Mouse (Mus musculus) ES-E14 (cell line): ENCODE measurements around the gene Tfdp2.

Experiments
- CHD2 ChIP-seq: IDR thresholded peaks from 2 replicates; pipeline ENCODE4 v1.6.1; 2014; ENCODE audit warnings: mild to moderate bottlenecking, low read depth, low read length, inconsistent platforms
- HCFC1 ChIP-seq: IDR thresholded peaks from 2 replicates; pipeline ENCODE4 v1.6.1; 2012; ENCODE audit warnings: low read length, inconsistent platforms, borderline replicate concordance; ENCODE audit not compliant: insufficient read depth
- MAFK ChIP-seq: IDR thresholded peaks from 2 replicates; pipeline ENCODE4 v1.6.1; 2014; ENCODE audit warnings: mild to moderate bottlenecking, low read depth, low read length, inconsistent platforms; ENCODE audit not compliant: insufficient read depth
- ZC3H11A ChIP-seq: IDR thresholded peaks from 2 replicates; pipeline ENCODE4 v1.6.1; 2012; ENCODE audit warnings: low read depth, mild to moderate bottlenecking, inconsistent platforms, low read length, borderline replicate concordance
- ZNF384 ChIP-seq: IDR thresholded peaks from 2 replicates; pipeline ENCODE4 v1.6.1; 2012; ENCODE audit warnings: low read depth, low read length, inconsistent platforms

GRCm38 (mm10) chr9:96331146-96331545, 135.1 kb downstream of the Tfdp2 start:
- no peak for TF ChIP-seq ZNF384
- no peak for TF ChIP-seq CHD2
- TF ChIP-seq HCFC1, result no peak
- TF ChIP-seq ZC3H11A, result no peak
- no peak for TF ChIP-seq MAFK
